Mouse (Mus musculus) cerebral cortex, adult 2 months (tissue): Measurements from ENCODE around the gene Mfn2.

ENCODE experiments used
- WGBS: fragments of 180-500 bp; shearing (Covaris S2); methylation state at CpG from one replicate; pipeline ENCODE4 v1.1.7; 2018; 5-methylcytosine and 5-hydroxymethylcytosine counted together

Mfn2 gene

GRCm38 (mm10) chr4:147918459-147919121 is 14.1 kb upstream of the Mfn2 start:
- 63% methylated on average over 7 of the region's 7 CpGs for WGBS

DNA sequence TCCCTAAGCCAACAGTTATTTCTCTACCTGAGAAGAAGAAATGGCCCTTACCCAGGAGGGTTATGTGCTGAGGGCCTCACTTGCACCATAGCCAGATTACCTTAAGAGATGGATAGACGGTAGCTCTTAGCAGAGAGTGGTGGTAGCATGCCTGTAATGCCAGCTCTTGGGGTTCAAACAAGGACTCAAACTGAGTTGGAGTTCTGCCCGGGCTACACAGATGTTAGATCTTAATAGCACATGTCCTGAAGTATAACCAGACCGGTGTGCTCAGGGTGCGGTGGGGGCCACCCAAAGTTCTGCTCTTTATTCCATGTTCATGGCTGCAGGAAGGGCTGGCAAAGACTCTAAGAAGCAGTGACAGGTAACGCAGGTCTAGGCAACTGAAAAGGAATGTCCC is 5.0 kb upstream of the Mfn2 start:
- 67% methylated on average over 5 of the region's 5 CpGs for WGBS

DNA sequence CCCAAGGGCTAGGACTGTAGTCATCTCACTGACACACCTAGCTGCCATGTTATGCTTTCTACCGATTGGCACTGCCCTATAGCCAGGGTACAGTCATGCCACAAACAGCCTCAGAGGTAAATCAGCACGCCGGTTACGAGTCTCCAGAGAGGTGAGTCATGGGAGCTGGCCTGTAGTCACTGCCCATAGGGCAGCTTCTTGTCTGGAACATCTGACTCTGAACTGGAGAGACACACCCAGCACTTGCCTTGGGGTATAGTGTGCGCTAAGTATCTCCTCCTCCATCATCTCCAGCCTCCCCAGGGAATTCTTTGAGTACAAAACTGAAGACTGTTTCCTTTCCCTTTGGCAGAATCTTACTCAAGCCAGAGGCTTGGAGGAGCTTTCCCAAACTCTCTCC is 1.7 kb upstream of the Mfn2 start:
- WGBS: 81% methylated on average over 5 of the region's 5 CpGs

DNA sequence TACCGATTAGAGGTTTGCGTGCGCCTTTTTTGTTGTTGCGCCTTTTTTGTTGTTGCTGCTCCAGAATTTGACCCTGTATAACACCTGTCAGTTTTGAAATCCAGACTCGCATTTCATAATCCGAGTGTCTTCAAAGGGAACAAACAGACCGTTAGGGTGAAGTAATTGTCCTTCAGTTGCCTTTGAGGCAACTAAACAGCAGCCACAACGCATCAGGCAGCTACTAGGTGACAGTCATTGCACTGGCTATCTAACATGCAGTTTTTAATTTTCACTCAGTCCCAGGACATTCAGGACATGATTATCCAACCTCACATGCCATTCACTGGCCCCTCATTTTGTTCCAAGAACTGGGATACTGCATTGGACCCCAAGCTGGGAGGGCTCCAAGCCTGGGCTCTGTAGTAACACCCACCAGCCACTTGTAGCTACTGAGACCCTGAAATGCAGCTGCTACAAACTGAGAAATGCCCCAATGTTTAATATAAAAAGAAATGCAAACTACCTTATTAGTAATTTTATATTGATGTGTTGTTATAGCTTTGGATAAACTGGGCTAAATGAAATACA is 671 bp upstream of the Mfn2 start:
- WGBS: under 1% methylated on average over 8 of the region's 8 CpGs

- 58% methylated on average over 3 of the region's 3 CpGs for WGBS
These were observed 903 bp downstream of the Mfn2 start for GRCm38 (mm10) chr4:147903601-147904000.

DNA sequence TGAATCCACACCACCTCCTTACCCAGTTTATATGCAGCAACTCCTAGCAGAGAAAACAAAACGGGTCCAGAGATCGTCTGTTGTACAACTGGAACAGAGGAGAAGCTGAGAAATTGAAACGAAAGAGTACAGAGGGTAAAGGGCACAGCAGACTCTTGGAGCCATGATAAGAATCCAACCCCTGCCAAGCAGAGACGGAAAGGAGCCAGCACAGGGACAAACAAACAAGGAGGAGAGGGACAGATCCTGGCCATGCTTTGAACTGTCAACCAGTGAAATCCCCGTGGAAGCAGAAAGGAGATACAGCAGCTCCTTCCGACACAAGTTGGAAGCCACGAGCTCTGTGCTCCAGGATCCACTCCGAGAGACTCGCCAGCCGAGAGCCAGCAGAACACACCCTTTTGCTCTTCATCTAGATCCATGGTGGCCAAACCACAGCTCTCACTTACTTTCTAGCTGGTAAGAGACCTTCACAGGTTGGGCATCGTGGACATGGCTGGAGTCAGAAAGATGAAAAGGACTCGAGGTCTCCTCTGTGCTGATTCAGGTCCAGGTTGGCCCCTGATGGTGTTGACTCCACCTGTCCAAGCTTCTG is 1.5 kb downstream of the Mfn2 start:
- 84% methylated on average over 12 of the region's 12 CpGs for WGBS

GRCm38 (mm10) chr4:147900452-147900851 is 4.1 kb downstream of the Mfn2 start:
- WGBS: 86% methylated on average over 7 of the region's 7 CpGs

DNA sequence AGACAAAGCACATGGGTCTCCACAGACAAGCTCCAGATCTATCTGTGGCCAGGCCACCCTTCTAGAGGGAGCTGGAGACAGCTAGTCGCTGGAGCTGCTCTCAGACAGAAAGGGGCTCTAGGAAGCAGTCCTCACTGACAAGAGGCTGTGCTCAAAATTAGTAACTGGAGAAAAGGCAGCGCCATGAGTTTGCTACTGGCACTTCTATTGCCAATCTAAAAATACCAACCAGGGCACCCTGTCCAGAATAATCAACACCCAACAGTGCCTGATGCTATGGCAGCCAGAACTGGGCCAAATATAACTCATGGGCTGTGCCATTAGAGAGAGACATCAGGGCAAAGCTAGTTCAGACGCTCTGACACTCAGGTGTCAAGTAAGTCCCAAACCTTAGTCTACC is 7.2 kb downstream of the Mfn2 start:
- 41% methylated on average over 3 of the region's 3 CpGs for WGBS

- WGBS: 44% methylated on average over 1 of the region's 1 CpGs
These were observed 8.1 kb downstream of the Mfn2 start for GRCm38 (mm10) chr4:147896411-147896810.

DNA sequence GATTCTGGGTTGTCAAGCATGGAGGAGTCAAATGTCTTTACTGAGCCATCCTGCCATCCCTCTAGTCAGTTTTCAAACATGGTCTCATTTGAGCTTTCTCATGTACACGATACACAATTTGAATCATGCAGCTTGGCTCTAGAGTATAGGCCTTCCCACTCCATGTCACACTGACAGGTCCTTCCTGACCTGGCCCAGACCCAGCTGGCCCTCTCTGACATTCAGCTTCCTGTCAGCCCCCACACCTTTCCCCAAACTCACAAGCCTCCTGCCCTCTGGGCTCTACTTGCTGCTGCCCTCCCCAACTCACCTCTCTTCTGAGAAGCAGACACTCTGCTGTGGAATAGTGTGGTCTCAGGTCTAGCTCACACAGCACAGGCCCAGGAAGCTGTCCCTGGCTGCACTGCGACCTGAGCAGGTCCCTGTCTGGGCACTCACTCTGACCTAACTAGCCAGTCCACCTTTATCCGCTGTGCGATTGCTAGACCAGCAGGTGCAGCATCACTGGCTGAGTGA is 8.6 kb downstream of the Mfn2 start:
- WGBS: 81% methylated on average over 4 of the region's 4 CpGs

GRCm38 (mm10) chr4:147890341-147890740 is 14.2 kb downstream of the Mfn2 start:
- 64% methylated on average over 6 of the region's 6 CpGs for WGBS

DNA sequence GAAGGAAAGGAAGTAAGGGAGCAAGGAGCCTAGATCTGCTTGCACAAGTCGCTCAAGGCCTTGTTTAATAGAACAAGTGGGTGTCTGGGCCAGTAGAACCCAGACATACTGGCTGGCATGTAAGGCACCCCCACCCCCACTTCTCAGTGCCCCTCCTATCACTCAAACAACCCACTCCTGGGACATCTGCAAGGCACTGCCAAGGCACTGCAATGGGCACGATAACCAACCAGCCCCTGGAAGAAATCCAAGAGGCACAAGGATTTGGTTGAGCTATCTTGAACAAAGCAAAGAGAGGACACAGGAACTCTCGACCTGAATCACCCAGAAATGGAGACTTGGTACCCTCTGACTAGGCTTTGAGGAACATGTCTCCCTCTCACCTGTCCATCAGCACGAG is 16.3 kb downstream of the Mfn2 start:
- WGBS: 71% methylated on average over 4 of the region's 4 CpGs

GRCm38 (mm10) chr4:147887277-147887676 is 17.2 kb downstream of the Mfn2 start:
- WGBS: 94% methylated on average over 7 of the region's 7 CpGs

GRCm38 (mm10) chr4:147886158-147886557 is 18.3 kb downstream of the Mfn2 start:
- WGBS: 94% methylated on average over 12 of the region's 12 CpGs

DNA sequence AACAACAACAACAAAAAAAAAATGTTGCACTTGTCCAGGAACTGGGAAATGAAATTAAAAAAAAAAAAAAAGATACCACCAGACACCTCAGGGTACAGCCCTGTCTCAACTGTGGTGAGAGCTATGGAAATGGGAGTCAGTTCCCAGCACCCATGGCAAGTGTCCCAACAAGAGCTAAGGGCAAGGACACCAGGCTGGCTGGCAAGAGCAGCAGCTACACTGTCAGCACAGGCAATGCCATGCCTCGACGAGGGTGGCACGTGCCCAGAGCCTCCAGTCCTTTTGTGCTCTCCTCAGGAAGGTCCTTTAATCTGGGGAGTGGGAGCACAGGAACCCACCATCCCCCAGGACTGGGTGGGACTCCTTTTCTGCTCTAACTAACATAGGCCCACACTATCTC is 20.4 kb downstream of the Mfn2 start:
- 77% methylated on average over 3 of the region's 3 CpGs for WGBS

- 59% methylated on average over 6 of the region's 6 CpGs for WGBS
These were observed 21.5 kb downstream of the Mfn2 start for GRCm38 (mm10) chr4:147883041-147883440.

DNA sequence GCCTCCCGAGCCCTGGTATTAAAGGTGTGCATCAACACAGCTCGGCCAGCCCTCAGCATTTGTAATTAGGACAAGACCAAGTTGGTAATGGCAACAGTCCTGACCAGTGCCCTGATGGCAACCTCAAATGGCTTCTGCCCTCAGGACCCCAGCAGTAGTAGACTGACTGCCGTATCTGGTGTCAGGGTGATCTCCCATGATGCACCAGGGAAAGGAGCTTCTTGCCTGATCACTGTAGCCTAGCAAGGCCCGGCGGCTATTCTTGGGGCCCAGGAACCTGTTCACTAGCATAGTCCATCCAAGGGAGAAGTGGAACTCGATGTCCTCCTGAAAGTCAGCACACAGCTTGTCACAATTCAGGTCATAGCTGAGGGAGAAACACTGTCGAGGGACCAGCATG is 22.7 kb downstream of the Mfn2 start:
- whole genome bisulfite sequencing: 93% methylated on average over 7 of the region's 7 CpGs

DNA sequence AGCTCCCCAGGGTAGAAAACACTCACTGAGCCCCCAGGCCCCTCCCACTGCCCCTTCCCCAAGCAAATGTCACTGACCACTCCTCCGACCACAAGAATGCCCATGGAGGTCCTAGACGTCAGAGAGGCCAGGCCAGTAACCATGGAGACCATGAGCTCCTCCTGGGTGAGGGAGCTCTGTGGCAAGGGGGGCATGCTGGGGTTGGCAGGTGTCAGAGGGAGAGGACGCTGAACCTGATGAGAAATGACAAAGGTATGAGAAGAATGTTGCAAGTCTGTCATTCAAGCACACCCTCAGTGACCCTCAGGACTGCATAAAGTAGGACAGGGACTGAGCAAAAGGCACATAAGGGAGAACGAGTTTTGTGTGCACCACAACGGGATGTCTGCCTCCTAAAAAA is 24.6 kb downstream of the Mfn2 start:
- WGBS: 76% methylated on average over 5 of the region's 5 CpGs

- 76% methylated on average over 2 of the region's 2 CpGs for whole genome bisulfite sequencing
These were observed 25.0 kb downstream of the Mfn2 start for GRCm38 (mm10) chr4:147879456-147879855.

GRCm38 (mm10) chr4:147878537-147878936 is 26.0 kb downstream of the Mfn2 start:
- WGBS: 94% methylated on average over 9 of the region's 9 CpGs

- WGBS: 88% methylated on average over 4 of the region's 4 CpGs
These were observed 28.5 kb downstream of the Mfn2 start for GRCm38 (mm10) chr4:147875852-147876575.

DNA sequence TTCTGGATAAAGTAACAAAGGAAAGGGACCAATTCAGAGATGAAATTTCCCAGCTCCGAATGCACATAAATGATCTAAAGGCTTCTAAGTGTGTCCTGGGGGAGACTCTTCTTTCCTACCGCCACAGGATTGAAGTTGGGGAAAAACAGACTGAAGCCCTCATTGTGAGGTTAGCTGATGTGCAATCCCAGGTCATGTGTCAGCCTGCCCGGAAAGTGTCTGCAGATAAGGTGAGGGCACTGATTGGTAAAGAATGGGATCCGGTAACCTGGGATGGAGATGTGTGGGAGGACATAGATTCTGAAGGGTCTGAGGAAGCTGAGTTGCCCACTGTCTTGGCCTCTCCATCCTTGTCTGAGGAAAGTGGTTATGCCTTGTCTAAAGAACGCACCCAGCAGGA is 35.3 kb downstream of the Mfn2 start:
- 7% methylated on average over 5 of the region's 5 CpGs for WGBS
